Mouse (Mus musculus) right cerebral cortex, postnatal 25 days (tissue): Measurements from ENCODE around the gene Zscan5b.
"Not testable (repeated sequence)": the region's sequence is repeated elsewhere in the genome, so short reads cannot be mapped to it uniquely, and the experiment has no call there.

ENCODE experiments used
- DNase-seq: peaks from one replicate; pipeline ENCODE4 v3.0.0; 2022

The Zscan5b gene

GRCm38 (mm10) chr7:6244361-6245292 lies 22.5 kb downstream of the Zscan5b start:
- no peak for DNase-seq

- DNase-seq: no peak
Observed at GRCm38 (mm10) chr7:6252410-6252809, 30.3 kb downstream of the Zscan5b start, which contains the start of gene Epp13. Epp13 (plus strand) TSS chr7:6252710.

GRCm38 (mm10) chr7:6254451-6254850 lies 32.4 kb downstream of the Zscan5b start:
- DNase-seq: no peak

- DNase-seq: no peak
Observed at GRCm38 (mm10) chr7:6257386-6257785, 35.3 kb downstream of the Zscan5b start.

GRCm38 (mm10) chr7:6258232-6259220 lies 36.4 kb downstream of the Zscan5b start:
- no peak for DNase-seq

GRCm38 (mm10) chr7:6260004-6260403 lies 37.9 kb downstream of the Zscan5b start:
- DNase-seq: not testable (repeated sequence)

GRCm38 (mm10) chr7:6262120-6262519 lies 40.0 kb downstream of the Zscan5b start:
- DNase-seq: no peak

- DNase-seq: no peak
Observed at GRCm38 (mm10) chr7:6262984-6263383, 40.9 kb downstream of the Zscan5b start.

GRCm38 (mm10) chr7:6265695-6266094 lies 43.6 kb downstream of the Zscan5b start:
- no peak for DNase-seq

GRCm38 (mm10) chr7:6277906-6278305 lies 55.8 kb downstream of the Zscan5b start:
- no peak for DNase-seq

GRCm38 (mm10) chr7:6282749-6283148 lies 60.7 kb downstream of the Zscan5b start:
- DNase-seq: peak; percentile 66

GRCm38 (mm10) chr7:6283451-6284075 lies 61.5 kb downstream of the Zscan5b start:
- DNase-seq: peak; percentile 84

- DNase-seq: no peak
Observed at GRCm38 (mm10) chr7:6284442-6285012, 62.4 kb downstream of the Zscan5b start.

GRCm38 (mm10) chr7:6285366-6285765 lies 63.3 kb downstream of the Zscan5b start:
- no peak for DNase-seq

GRCm38 (mm10) chr7:6285842-6286705 lies 64.0 kb downstream of the Zscan5b start, which contains the start of gene Zfp667:
Zfp667 (plus strand) TSS chr7:6286579.
- peak; percentile 97 for DNase-seq

GRCm38 (mm10) chr7:6286921-6287531 lies 64.9 kb downstream of the Zscan5b start:
- peak; percentile 16 for DNase-seq
